Mouse (Mus musculus) midbrain, embryonic 10.5 days (tissue): ENCODE measurements at regions not wholly inside any gene's neighbourhood (a gene's known extent, or its start where the extent isn't known, plus 50 kb on each side); places are given as distances from the start of the nearest gene placed in this dataset.

Experiments used
- DNase-seq: peaks from one replicate; pipeline ENCODE4 v3.0.0-alpha.2; 2017; ENCODE audit warnings: low spot score
- H3K27ac ChIP-seq: fragments of 300-500 bp; sonication (generic); replicated peaks from 2 replicates; pipeline ENCODE4 v1.5.1; 2016; ENCODE audit warnings: mild to moderate bottlenecking
- H3K27me3 ChIP-seq: fragments of 300-500 bp; sonication (generic); 2 replicates; pipeline ENCODE4 v1.6.1; 2016; ENCODE audit warnings: low read depth, mild to moderate bottlenecking; ENCODE audit not compliant: poor library complexity, severe bottlenecking
- H3K36me3 ChIP-seq: fragments of 300-500 bp; sonication (generic); 2 replicates; pipeline ENCODE4 v1.6.1; 2016; ENCODE audit warnings: mild to moderate bottlenecking, moderate library complexity
- H3K4me1 ChIP-seq: fragments of 300-500 bp; sonication (generic); 2 replicates; pipeline ENCODE4 v1.6.1; 2016
- H3K4me3 ChIP-seq: fragments of 300-500 bp; sonication (generic); 2 replicates; pipeline ENCODE4 v1.5.1; 2016; ENCODE audit warnings: mild to moderate bottlenecking, moderate library complexity
- H3K9me3 ChIP-seq: fragments of 300-500 bp; sonication (generic); replicated peaks from 2 replicates; pipeline ENCODE4 v1.6.1; 2016; ENCODE audit warnings: mild to moderate bottlenecking
- WGBS: fragments of 180-500 bp; shearing (Covaris S2); methylation state at CpG from one replicate; pipeline ENCODE4 v1.1.7; 2016; 5-methylcytosine and 5-hydroxymethylcytosine counted together

- H3K27ac ChIP-seq: no peak overlapping the region
Observed at GRCm38 (mm10) chr2:131721631-131722545, 137.7 kb downstream of the Erv3 start.

GRCm38 (mm10) chr2:131717561-131717960 lies 142.0 kb downstream of the Erv3 start:
- Histone ChIP-seq H3K4me1 (no peaks in the 10 kb centered on the region), H3K27me3 (no peaks in the 10 kb centered on the region), H3K4me3 (no peak overlapping the region), H3K36me3 (no peaks in the 10 kb centered on the region), H3K27ac (no peak overlapping the region), H3K9me3 (no peaks in the 10 kb centered on the region)
- WGBS: 90% methylated on average over 5 of the region's 5 CpGs
- no peak for DNase-seq

More at GRCm38 (mm10) chr2:131721631-131722545, 137.7 kb downstream of the Erv3 start:
- no peak overlapping the region for H3K4me3 ChIP-seq
- WGBS: 90% methylated on average over 6 of the region's 6 CpGs
- no peaks in the 10 kb centered on the region for H3K36me3 ChIP-seq
- DNase-seq: no peak
- no peaks in the 10 kb centered on the region for H3K4me1 ChIP-seq
- H3K9me3 ChIP-seq: peaks cover 29% of the 10 kb centered on the region
- no peaks in the 10 kb centered on the region for H3K27me3 ChIP-seq

GRCm38 (mm10) chr2:131716841-131717240 lies 142.7 kb downstream of the Erv3 start:
- H3K27ac ChIP-seq: no peak overlapping the region
- H3K27me3 ChIP-seq: no peaks in the 10 kb centered on the region
- no peaks in the 10 kb centered on the region for H3K9me3 ChIP-seq
- DNase-seq: no peak
- no peak overlapping the region for H3K4me3 ChIP-seq
- H3K36me3 ChIP-seq: no peaks in the 10 kb centered on the region
- H3K4me1 ChIP-seq: no peaks in the 10 kb centered on the region
- WGBS: 91% methylated on average over 5 of the region's 5 CpGs

- no peaks in the 10 kb centered on the region for H3K4me1 ChIP-seq
- H3K27ac ChIP-seq: no peak overlapping the region
- no peaks in the 10 kb centered on the region for H3K27me3 ChIP-seq
- no peaks in the 10 kb centered on the region for H3K36me3 ChIP-seq
- no peak for DNase-seq
- WGBS: 88% methylated on average over 3 of the region's 3 CpGs
- no peaks in the 10 kb centered on the region for H3K9me3 ChIP-seq
- no peak overlapping the region for H3K4me3 ChIP-seq
Observed at GRCm38 (mm10) chr2:131715381-131715780, 144.2 kb downstream of the Erv3 start.

GRCm38 (mm10) chr2:131711886-131712285 lies 147.7 kb downstream of the Erv3 start:
- Histone ChIP-seq H3K9me3 (no peaks in the 10 kb centered on the region), H3K27ac (no peak overlapping the region), H3K4me1 (no peaks in the 10 kb centered on the region), H3K4me3 (no peak overlapping the region), H3K36me3 (no peaks in the 10 kb centered on the region), H3K27me3 (no peaks in the 10 kb centered on the region)
- DNase-seq: no peak

GRCm38 (mm10) chr2:131706565-131706964 lies 144.5 kb upstream of the Adra1d start:
- 85% methylated on average over 4 of the region's 4 CpGs for WGBS
- Histone ChIP-seq H3K27ac (no peak overlapping the region), H3K9me3 (no peaks in the 10 kb centered on the region)

GRCm38 (mm10) chr2:131704406-131704805 lies 142.3 kb upstream of the Adra1d start:
- Histone ChIP-seq H3K4me1 (no peaks in the 10 kb centered on the region), H3K27ac (no peak overlapping the region), H3K27me3 (no peaks in the 10 kb centered on the region), H3K4me3 (no peak overlapping the region), H3K36me3 (no peaks in the 10 kb centered on the region), H3K9me3 (no peaks in the 10 kb centered on the region)
- DNase-seq: no peak

More at GRCm38 (mm10) chr2:131706565-131706964, 144.5 kb upstream of the Adra1d start:
- no peaks in the 10 kb centered on the region for H3K36me3 ChIP-seq
- H3K27me3 ChIP-seq: no peaks in the 10 kb centered on the region
- H3K4me1 ChIP-seq: no peaks in the 10 kb centered on the region
- DNase-seq: no peak
- H3K4me3 ChIP-seq: no peak overlapping the region

GRCm38 (mm10) chr2:131702146-131702545 lies 140.1 kb upstream of the Adra1d start:
- DNase-seq: no peak
- WGBS: 83% methylated on average over 4 of the region's 4 CpGs
- no peak overlapping the region for H3K4me3 ChIP-seq
- no peaks in the 10 kb centered on the region for H3K9me3 ChIP-seq
- H3K27me3 ChIP-seq: no peaks in the 10 kb centered on the region
- H3K27ac ChIP-seq: no peak overlapping the region
- no peaks in the 10 kb centered on the region for H3K36me3 ChIP-seq
- no peaks in the 10 kb centered on the region for H3K4me1 ChIP-seq

- Histone ChIP-seq H3K4me3 (no peak overlapping the region), H3K4me1 (no peaks in the 10 kb centered on the region), H3K36me3 (no peaks in the 10 kb centered on the region), H3K9me3 (no peaks in the 10 kb centered on the region), H3K27me3 (no peaks in the 10 kb centered on the region), H3K27ac (no peak overlapping the region)
- 85% methylated on average over 3 of the region's 3 CpGs for WGBS
- DNase-seq: no peak
Observed at GRCm38 (mm10) chr2:131699798-131700197, 137.7 kb upstream of the Adra1d start.

- Histone ChIP-seq H3K27ac (no peak overlapping the region), H3K36me3 (no peaks in the 10 kb centered on the region), H3K4me1 (no peaks in the 10 kb centered on the region), H3K4me3 (no peak overlapping the region), H3K9me3 (no peaks in the 10 kb centered on the region), H3K27me3 (no peaks in the 10 kb centered on the region)
- no peak for DNase-seq
- WGBS: 85% methylated on average over 5 of the region's 5 CpGs
Observed at GRCm38 (mm10) chr2:131698008-131698965, 136.2 kb upstream of the Adra1d start.

- Histone ChIP-seq H3K9me3 (no peaks in the 10 kb centered on the region), H3K4me1 (no peaks in the 10 kb centered on the region), H3K27me3 (no peaks in the 10 kb centered on the region), H3K4me3 (no peak overlapping the region), H3K27ac (no peak overlapping the region), H3K36me3 (no peaks in the 10 kb centered on the region)
- DNase-seq: no peak
- WGBS: 81% methylated on average over 3 of the region's 3 CpGs
Observed at GRCm38 (mm10) chr2:131696307-131696706, 134.2 kb upstream of the Adra1d start.

- H3K4me3 ChIP-seq: no peak overlapping the region
- H3K9me3 ChIP-seq: no peaks in the 10 kb centered on the region
- no peaks in the 10 kb centered on the region for H3K4me1 ChIP-seq
- 83% methylated on average over 6 of the region's 6 CpGs for WGBS
- H3K27ac ChIP-seq: no peak overlapping the region
- no peaks in the 10 kb centered on the region for H3K36me3 ChIP-seq
- DNase-seq: no peak
- H3K27me3 ChIP-seq: no peaks in the 10 kb centered on the region
Observed at GRCm38 (mm10) chr2:131689996-131690395, 127.9 kb upstream of the Adra1d start.

GRCm38 (mm10) chr2:131688282-131688681 lies 126.2 kb upstream of the Adra1d start:
- Histone ChIP-seq H3K27me3 (no peaks in the 10 kb centered on the region), H3K27ac (no peak overlapping the region), H3K4me3 (no peak overlapping the region), H3K36me3 (no peaks in the 10 kb centered on the region), H3K9me3 (no peaks in the 10 kb centered on the region), H3K4me1 (no peaks in the 10 kb centered on the region)
- no peak for DNase-seq
- 90% methylated on average over 2 of the region's 2 CpGs for WGBS
